Mouse (Mus musculus) heart, adult 2 months (tissue): ENCODE measurements around the gene Haus8. TPM values are rescaled to one million over a fixed set of nuclear protein-coding genes. Genes with fewer than 3 reads are reported as not detected.
"Not testable (repeated sequence)": the region's sequence is repeated elsewhere in the genome, so short reads cannot be mapped to it uniquely, and the experiment has no call there.

Experiments used
- DNase-seq, 2 experiments: peaks; one replicate each; pipeline ENCODE4 v3.0.0; 2021
- H3K27ac ChIP-seq: fragments of 200-600 bp; 2 replicates; pipeline ENCODE4 v1.8.1; 2022
- H3K27me3 ChIP-seq: fragments of 200-500 bp; 2 replicates; pipeline ENCODE4 v1.6.1; 2012; ENCODE audit warnings: mild to moderate bottlenecking, low read length, inconsistent platforms, mixed read lengths; ENCODE audit not compliant: control insufficient read depth, insufficient read depth
- H3K36me3 ChIP-seq: fragments of 200-500 bp; 2 replicates; pipeline ENCODE4 v1.6.1; 2012; ENCODE audit warnings: low read length, inconsistent platforms; ENCODE audit not compliant: control insufficient read depth, insufficient read depth
- H3K4me1 ChIP-seq: fragments of 200-500 bp; 2 replicates; pipeline ENCODE4 v1.6.1; 2011; ENCODE audit warnings: low read length; ENCODE audit not compliant: control insufficient read depth, insufficient read depth
- H3K4me3 ChIP-seq: fragments of 200-600 bp; 2 replicates; pipeline ENCODE4 v1.8.1; 2022
- H3K79me2 ChIP-seq: fragments of 200-500 bp; replicated peaks from 2 replicates; pipeline ENCODE4 v1.6.1; 2012; ENCODE audit warnings: mild to moderate bottlenecking, inconsistent platforms, low read length, moderate library complexity, mixed read lengths; ENCODE audit not compliant: control insufficient read depth, insufficient read depth
- H3K9ac ChIP-seq: fragments of 200-500 bp; 2 replicates; pipeline ENCODE4 v1.6.1; 2012; ENCODE audit warnings: low read depth, mild to moderate bottlenecking, control low read depth, inconsistent platforms, low read length, mixed read lengths
- CTCF ChIP-seq: fragments of 200-600 bp; IDR thresholded peaks from 2 replicates; pipeline ENCODE4 v1.8.1; 2022; ENCODE audit warnings: antibody characterized with exemption, mild to moderate bottlenecking, moderate library complexity
- EP300 ChIP-seq: fragments of 200-500 bp; IDR thresholded peaks from 2 replicates; pipeline ENCODE4 v1.6.1; 2011; ENCODE audit warnings: low read depth, low read length, control low read depth; ENCODE audit not compliant: insufficient read depth
- POLR2A ChIP-seq: fragments of 200-500 bp; IDR thresholded peaks from 2 replicates; pipeline ENCODE4 v1.6.1; 2011; ENCODE audit warnings: mild to moderate bottlenecking, low read depth, low read length, control low read depth; ENCODE audit not compliant: insufficient read depth
- WGBS: fragments of 180-500 bp; shearing (Covaris S2); methylation state at CpG from one replicate; pipeline ENCODE4 v1.1.7; 2018; 5-methylcytosine and 5-hydroxymethylcytosine counted together
- intact Hi-C: fragments of 180-260 bp; cut with DNase I; formaldehyde crosslinking; loops from one replicate; pipeline ENCODE4 v1.15.1; 2025
- long read RNA-seq: library from polyadenylated mRNA; stranded (forward); transcript quantifications from one replicate; pipeline ENCODE4 v2.0.0, GENCODE M21; 2021
- polyA plus RNA-seq: library from polyadenylated mRNA; depleted of rRNA; stranded (reverse); fragments of >200 nt; gene quantifications from 2 replicates; pipeline ENCODE4 v1.2.3, GENCODE M21; 2012; rRNA removed
- total RNA-seq, 2 experiments: library from RNA; stranded (reverse); gene quantifications; 2 replicates each; pipeline ENCODE4 v1.2.3; 2021

The Haus8 gene
- total RNA-seq (10 to 100 TPM; 24.2 to 29.0 TPM), polyA plus RNA-seq (11.9 and 12.1 TPM in 2 replicates)
- long read RNA-seq, transcript Haus8-201 (11 exons, 2,013 nt) = major isoform, 14 of 20 reads
- long read RNA-seq, partial matches to known transcripts = 4 of 20 reads
- long read RNA-seq, other reads (novel, unspliced or antisense) = 2 of 20 reads

GRCm38 (mm10) chr8:71272286-71273150, at the start of gene Haus8, which contains the start of gene Myo9b:
Gene Haus8 (minus strand): TSS chr8:71272934.
Gene Myo9b (plus strand): TSS chr8:71272714.
- H3K27me3 ChIP-seq = no peaks in the 10 kb centered on the region
- peaks cover 10% of the 10 kb centered on the region for H3K4me1 ChIP-seq
- TF ChIP-seq CTCF = peak; percentile 82
- peak; percentile 46 for TF ChIP-seq EP300
- peak; percentile 78 for TF ChIP-seq POLR2A
- H3K9ac ChIP-seq = peak within 1 kb of the TSS; percentile 82
- H3K36me3 ChIP-seq = peaks cover 8% of the 10 kb centered on the region
- intact Hi-C loops = loop anchor here (2.0 to 5.0 kb wide), 4 partner anchors 44 to 375 kb away; partner anchors contain the start of genes Rpl18a and Use1
- H3K27ac ChIP-seq = peak within 1 kb of the TSS; percentile 88
- peak within 1 kb of the TSS; percentile 70 for H3K4me3 ChIP-seq
- under 1% methylated on average over 84 of the region's 84 CpGs for WGBS
- H3K79me2 ChIP-seq = peaks cover 11% of the 10 kb centered on the region
- peak; percentile 98 to 99 for DNase-seq

- not testable (repeated sequence) for H3K27me3 ChIP-seq, H3K79me2 ChIP-seq, H3K36me3 ChIP-seq, H3K27ac ChIP-seq, H3K4me3 ChIP-seq, H3K4me1 ChIP-seq, H3K9ac ChIP-seq, DNase-seq
- 74% methylated on average over 2 of the region's 2 CpGs for WGBS
- intact Hi-C loops = loop anchor here (5.0 to 10.0 kb wide), 2 partner anchors 43 to 95 kb away; no protein-coding TSS in a partner anchor
These were observed 47.0 kb upstream of the Haus8 start for GRCm38 (mm10) chr8:71319760-71320159.

- H3K4me3 ChIP-seq, H3K27ac ChIP-seq, H3K36me3 ChIP-seq, DNase-seq, H3K27me3 ChIP-seq, H3K9ac ChIP-seq, H3K79me2 ChIP-seq, intact Hi-C loops: not testable (repeated sequence)
- H3K4me1 ChIP-seq = peaks cover 12% of the 10 kb centered on the region; the same call in 1 of the 2 replicates
- 78% methylated on average over 5 of the region's 5 CpGs for WGBS
These were observed 45.9 kb upstream of the Haus8 start for GRCm38 (mm10) chr8:71318610-71319009.

GRCm38 (mm10) chr8:71316486-71317031, 43.8 kb upstream of the Haus8 start:
- no peak for DNase-seq
- H3K27ac ChIP-seq = peak overlapping the region; percentile 94
- H3K9ac ChIP-seq = no peak overlapping the region
- peaks cover 8% of the 10 kb centered on the region for H3K36me3 ChIP-seq
- no peaks in the 10 kb centered on the region for H3K27me3 ChIP-seq
- intact Hi-C loops = loop anchor here (2.0 kb wide), 1 partner anchor 44 kb away; the partner anchor contains the start of genes Haus8 and Myo9b
- no peaks in the 10 kb centered on the region for H3K79me2 ChIP-seq
- H3K4me3 ChIP-seq = no peak overlapping the region
- no peak for TF ChIP-seq CTCF
- TF ChIP-seq EP300 = no peak
- TF ChIP-seq POLR2A = no peak
- peaks cover 22% of the 10 kb centered on the region for H3K4me1 ChIP-seq

GRCm38 (mm10) chr8:71315972-71316371, 43.2 kb upstream of the Haus8 start:
- DNase-seq = peak in 1 of 2 experiments; percentile 56
- Histone ChIP-seq H3K79me2 (no peaks in the 10 kb centered on the region), H3K4me3 (no peak overlapping the region), H3K27ac (peak overlapping the region; percentile 94), H3K4me1 (peaks cover 25% of the 10 kb centered on the region), H3K27me3 (no peaks in the 10 kb centered on the region), H3K36me3 (peaks cover 8% of the 10 kb centered on the region), H3K9ac (no peak overlapping the region)
- 70% methylated on average over 5 of the region's 5 CpGs for WGBS
- TF ChIP-seq POLR2A (peak; percentile 12; the same call in 1 of the 2 replicates), CTCF (no peak), EP300 (peak; percentile 92)
- intact Hi-C loops = loop anchor here (2.0 kb wide), 1 partner anchor 43 kb away; the partner anchor contains the start of genes Haus8 and Myo9b

- Histone ChIP-seq H3K27ac (peak overlapping the region; percentile 94), H3K79me2 (no peaks in the 10 kb centered on the region), H3K9ac (no peak overlapping the region), H3K4me3 (no peak overlapping the region), H3K27me3 (no peaks in the 10 kb centered on the region), H3K4me1 (peaks cover 28% of the 10 kb centered on the region), H3K36me3 (peaks cover 14% of the 10 kb centered on the region)
- TF ChIP-seq CTCF (no peak), EP300 (no peak)
- DNase-seq = no peak
- 87% methylated on average over 2 of the region's 2 CpGs for WGBS
- intact Hi-C loops = no loop called here
These were observed 41.2 kb upstream of the Haus8 start for GRCm38 (mm10) chr8:71313951-71314350.
